Mouse (Mus musculus) erythroblast, embryonic 14.5 days (primary cell): ENCODE results near the gene Tmprss12. TPM values are rescaled to one million over a fixed set of nuclear protein-coding genes. Genes with fewer than 3 reads are reported as not detected.
"Not testable (repeated sequence)": the region's sequence is repeated elsewhere in the genome, so short reads cannot be mapped to it uniquely, and the experiment has no call there.

ENCODE experiments used
- H3K27me3 ChIP-seq: 2 replicates; pipeline ENCODE4 v1.6.1; 2012; ENCODE audit warnings: inconsistent platforms; ENCODE audit not compliant: control insufficient read depth
- H3K36me3 ChIP-seq: 2 replicates; pipeline ENCODE4 v1.6.1; 2012; ENCODE audit warnings: mild to moderate bottlenecking, inconsistent platforms; ENCODE audit not compliant: control insufficient read depth
- H3K4me1 ChIP-seq: 2 replicates; pipeline ENCODE4 v1.6.1; 2012; ENCODE audit warnings: inconsistent platforms; ENCODE audit not compliant: control insufficient read depth
- H3K4me3 ChIP-seq: replicated peaks from 2 replicates; pipeline ENCODE3; 2012; ENCODE audit warnings: moderate library complexity, mild to moderate bottlenecking, inconsistent platforms
- H3K9me3 ChIP-seq: 2 replicates; pipeline ENCODE4 v1.6.1; 2012; ENCODE audit warnings: low read length, inconsistent platforms, mixed read lengths; ENCODE audit not compliant: control insufficient read depth
- GATA1 ChIP-seq: IDR thresholded peaks from 2 replicates; pipeline ENCODE4 v1.6.1; 2012; ENCODE audit warnings: low read length, inconsistent platforms, mixed read lengths
- TAL1 ChIP-seq: IDR thresholded peaks from 3 replicates; pipeline ENCODE4 v1.6.1; 2012; ENCODE audit warnings: low read length, inconsistent platforms, mixed read lengths
- polyA plus RNA-seq: library from polyadenylated mRNA; stranded (reverse); fragments of >175 nt; gene quantifications from 2 replicates; pipeline ENCODE4 v1.2.3, GENCODE M21; 2012

The Tmprss12 gene
- polyA plus RNA-seq, 1 experiment = not detected

GRCm38 (mm10) chr15:100297856-100298255 lies 17.2 kb downstream of the Tmprss12 start:
- Histone ChIP-seq H3K4me3 (no peak overlapping the region), H3K4me1 (peaks cover 18% of the 10 kb centered on the region), H3K36me3 (no peaks in the 10 kb centered on the region), H3K9me3 (peaks cover 4% of the 10 kb centered on the region), H3K27me3 (no peaks in the 10 kb centered on the region)
- TF ChIP-seq GATA1 (no peak), TAL1 (no peak)

- peaks cover 41% of the 10 kb centered on the region for H3K4me1 ChIP-seq
- H3K36me3 ChIP-seq = peaks cover 4% of the 10 kb centered on the region
- H3K9me3 ChIP-seq = peaks cover 4% of the 10 kb centered on the region
- H3K4me3 ChIP-seq = no peak overlapping the region
- TF ChIP-seq TAL1 (no peak), GATA1 (no peak)
- no peaks in the 10 kb centered on the region for H3K27me3 ChIP-seq
These were observed 19.9 kb downstream of the Tmprss12 start for GRCm38 (mm10) chr15:100300499-100300898.

GRCm38 (mm10) chr15:100301556-100301955 lies 20.9 kb downstream of the Tmprss12 start:
- Histone ChIP-seq H3K36me3 (peaks cover 15% of the 10 kb centered on the region), H3K9me3 (peaks cover 4% of the 10 kb centered on the region), H3K4me1 (peaks cover 52% of the 10 kb centered on the region), H3K4me3 (no peak overlapping the region), H3K27me3 (no peaks in the 10 kb centered on the region)
- TF ChIP-seq TAL1 (no peak), GATA1 (no peak)

- H3K27me3 ChIP-seq = no peaks in the 10 kb centered on the region
- H3K4me3 ChIP-seq = peak overlapping the region; percentile 84
- peaks cover 66% of the 10 kb centered on the region for H3K4me1 ChIP-seq
- H3K36me3 ChIP-seq = peaks cover 27% of the 10 kb centered on the region
- TF ChIP-seq GATA1 = no peak
- no peak for TF ChIP-seq TAL1
- H3K9me3 ChIP-seq = no peaks in the 10 kb centered on the region
These were observed 22.9 kb downstream of the Tmprss12 start for GRCm38 (mm10) chr15:100303428-100304018.

- H3K27me3 ChIP-seq = no peaks in the 10 kb centered on the region
- H3K9me3 ChIP-seq = no peaks in the 10 kb centered on the region
- H3K4me3 ChIP-seq = peak within 1 kb of the TSS; percentile 84
- peaks cover 64% of the 10 kb centered on the region for H3K4me1 ChIP-seq
- TF ChIP-seq TAL1 (no peak), GATA1 (no peak)
- H3K36me3 ChIP-seq = peaks cover 28% of the 10 kb centered on the region
These were observed 23.7 kb downstream of the Tmprss12 start, which contains the start of gene Mettl7a1 for GRCm38 (mm10) chr15:100304019-100304991. Gene Mettl7a1, plus strand, starts transcription at chr15:100304140.

GRCm38 (mm10) chr15:100306201-100306600 lies 25.6 kb downstream of the Tmprss12 start:
- TF ChIP-seq GATA1 = no peak
- TF ChIP-seq TAL1 = no peak
- Histone ChIP-seq H3K4me1 (peaks cover 50% of the 10 kb centered on the region), H3K36me3 (peaks cover 36% of the 10 kb centered on the region), H3K4me3 (peak overlapping the region; percentile 64), H3K9me3 (no peaks in the 10 kb centered on the region), H3K27me3 (no peaks in the 10 kb centered on the region)

- H3K4me3 ChIP-seq, H3K9me3 ChIP-seq, H3K27me3 ChIP-seq: not testable (repeated sequence)
- Histone ChIP-seq H3K36me3 (peaks cover 46% of the 10 kb centered on the region), H3K4me1 (peaks cover 52% of the 10 kb centered on the region)
These were observed 26.9 kb downstream of the Tmprss12 start for GRCm38 (mm10) chr15:100307438-100308096.

- H3K27me3 ChIP-seq = no peaks in the 10 kb centered on the region
- peaks cover 5% of the 10 kb centered on the region; the same call in 1 of the 2 replicates for H3K9me3 ChIP-seq
- H3K36me3 ChIP-seq = peaks cover 48% of the 10 kb centered on the region
- no peak for TF ChIP-seq TAL1
- no peak for TF ChIP-seq GATA1
- H3K4me3 ChIP-seq = no peak overlapping the region
- peaks cover 12% of the 10 kb centered on the region for H3K4me1 ChIP-seq
These were observed 31.7 kb downstream of the Tmprss12 start for GRCm38 (mm10) chr15:100312346-100312745.
